Mouse (Mus musculus) heart, adult 18-20 months (tissue): ENCODE measurements around the gene Naif1. TPM values are rescaled to one million over a fixed set of nuclear protein-coding genes. Genes with fewer than 3 reads are reported as not detected.

Experiments
- DNase-seq, 2 experiments: peaks; one replicate each; pipeline ENCODE4 v3.0.0; 2021 to 2022; ENCODE audit warnings: mixed read lengths in 1 of 2
- long read RNA-seq, 2 experiments: library from polyadenylated mRNA; stranded (forward); transcript quantifications; one replicate each; pipeline ENCODE4 v2.0.0; 2021
- total RNA-seq, 2 experiments: library from RNA; stranded (reverse); gene quantifications; 2 replicates each; pipeline ENCODE4 v1.2.3; 2021

Gene Naif1
- total RNA-seq = 1 to 10 TPM; 3.0 to 3.1 TPM
- long read RNA-seq, experiment 1, full-length matches to known transcripts = 2 of 4 reads
- long read RNA-seq, experiment 1, partial matches to known transcripts = 0 of 4 reads
- long read RNA-seq, experiment 1, other reads (novel, unspliced or antisense) = 2 of 4 reads
- long read RNA-seq, experiment 2, full-length matches to known transcripts = 2 of 3 reads
- long read RNA-seq, experiment 2, partial matches to known transcripts = 0 of 3 reads
- long read RNA-seq, experiment 2, other reads (novel, unspliced or antisense) = 1 of 3 reads

DNA sequence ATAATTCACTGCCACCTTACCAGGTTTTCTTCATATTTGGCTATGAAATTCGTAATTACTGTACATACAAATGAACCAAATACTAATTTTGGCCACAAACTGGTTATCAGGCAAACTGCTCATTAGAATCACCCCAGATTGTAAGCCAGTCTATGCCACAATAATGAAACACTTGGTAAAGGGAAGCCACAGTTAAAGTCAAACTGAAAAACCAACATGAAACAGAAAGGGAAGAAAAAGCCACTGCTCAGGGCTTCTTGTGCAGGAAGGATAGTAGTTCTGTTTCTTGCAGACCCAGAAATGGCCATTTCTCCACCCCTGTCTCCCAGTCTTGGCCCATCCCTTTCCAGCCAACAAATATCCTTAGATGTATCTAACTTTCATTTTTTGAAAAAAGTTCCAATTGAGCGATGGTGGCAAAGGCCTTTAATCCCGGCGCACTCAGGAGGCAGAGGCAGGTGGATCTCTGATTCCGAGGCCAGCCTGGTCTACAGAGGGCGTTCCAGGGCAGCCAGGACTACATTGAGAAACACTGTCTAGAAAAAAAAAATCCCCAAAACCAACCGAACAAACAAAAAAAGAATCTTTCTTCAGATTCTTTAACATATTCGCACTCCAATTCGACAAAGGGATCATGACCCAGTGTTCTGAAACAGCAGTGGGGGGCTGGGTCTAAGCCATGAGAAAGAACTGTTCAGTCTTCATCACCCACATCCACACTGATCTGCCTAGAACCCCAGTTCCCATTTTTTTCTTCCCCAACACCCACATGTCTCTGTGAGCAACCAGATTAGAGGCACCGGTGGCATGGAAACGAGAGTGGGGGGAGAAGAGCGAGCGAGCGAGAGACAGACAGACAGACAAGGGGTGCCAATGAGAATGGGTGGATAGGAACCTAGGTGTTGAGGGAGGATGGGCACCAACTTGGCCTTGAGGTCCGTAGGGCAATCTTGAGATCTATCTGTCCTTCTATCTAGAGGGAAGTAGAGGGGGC, at the start of gene Naif1:
TSS of gene Naif1 (plus strand) at position 697 of the 994 bp plus-strand sequence.
- no peak for DNase-seq

- DNase-seq = peak; percentile 91 to 98
Observed at GRCm38 (mm10) chr2:32404663-32405062, 45.6 kb upstream of the Naif1 start.

GRCm38 (mm10) chr2:32407144-32407824, 43.0 kb upstream of the Naif1 start:
- no peak for DNase-seq

GRCm38 (mm10) chr2:32408429-32409424, 41.5 kb upstream of the Naif1 start:
- no peak for DNase-seq

DNA sequence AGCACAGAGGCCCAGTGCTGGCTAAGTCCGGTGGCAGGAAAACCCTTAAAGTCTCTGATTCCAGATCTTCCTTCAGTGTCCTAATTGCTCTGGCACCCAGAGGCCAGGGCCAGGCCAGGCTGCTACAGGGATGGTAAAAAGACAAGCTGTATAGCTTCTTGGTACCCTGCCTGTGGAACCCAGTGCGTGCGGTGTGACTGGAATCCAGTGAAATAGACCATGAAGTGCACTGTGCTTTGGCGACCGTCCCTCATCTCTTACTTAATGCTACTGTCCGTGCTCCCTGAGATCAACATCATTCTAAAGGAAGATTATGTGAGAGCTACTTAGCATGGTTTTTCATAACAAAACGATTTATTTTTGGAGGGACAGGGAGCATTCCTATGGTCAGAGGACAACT, 38.9 kb upstream of the Naif1 start:
- DNase-seq = no peak

DNA sequence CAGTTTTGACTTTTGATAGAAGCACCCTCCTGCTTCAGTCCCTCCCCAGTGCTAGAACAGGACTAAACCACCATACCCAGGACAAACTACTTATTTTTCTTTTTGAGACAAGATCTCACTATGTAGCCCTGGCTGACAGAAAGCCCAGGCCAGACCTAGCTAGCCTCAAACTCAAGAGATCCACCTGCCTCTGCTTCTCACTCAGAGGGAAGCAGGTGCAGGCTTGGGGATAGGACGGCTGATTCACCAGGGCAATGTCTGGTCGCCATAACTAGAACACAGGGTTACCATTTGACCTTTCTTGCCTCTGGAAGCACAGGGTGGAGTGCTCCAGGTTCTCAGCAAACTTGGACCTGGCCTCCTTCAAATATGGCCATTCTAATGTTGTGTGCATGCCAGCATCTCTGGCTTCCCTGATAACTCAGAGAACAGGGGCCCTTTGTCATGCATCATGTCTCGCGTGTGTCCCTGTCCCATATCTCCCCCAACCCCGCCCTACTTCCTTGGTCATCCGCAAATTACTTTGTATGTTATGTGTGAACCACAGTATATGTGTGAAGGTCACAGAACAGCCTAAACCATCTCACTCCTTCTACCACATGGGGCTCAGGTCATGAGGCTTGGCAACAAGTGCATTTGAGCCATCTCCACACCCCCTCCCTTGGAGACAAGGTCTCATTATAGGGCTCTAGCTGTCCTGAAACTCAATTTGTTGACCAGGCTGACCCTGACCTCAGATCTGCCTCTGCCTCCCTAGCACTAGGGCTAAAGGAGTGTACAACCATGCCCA, 37.3 kb upstream of the Naif1 start:
- DNase-seq = no peak

GRCm38 (mm10) chr2:32413936-32414335, 36.3 kb upstream of the Naif1 start:
- DNase-seq = no peak

- no peak for DNase-seq
Observed at GRCm38 (mm10) chr2:32415801-32416200, 34.5 kb upstream of the Naif1 start.

DNA sequence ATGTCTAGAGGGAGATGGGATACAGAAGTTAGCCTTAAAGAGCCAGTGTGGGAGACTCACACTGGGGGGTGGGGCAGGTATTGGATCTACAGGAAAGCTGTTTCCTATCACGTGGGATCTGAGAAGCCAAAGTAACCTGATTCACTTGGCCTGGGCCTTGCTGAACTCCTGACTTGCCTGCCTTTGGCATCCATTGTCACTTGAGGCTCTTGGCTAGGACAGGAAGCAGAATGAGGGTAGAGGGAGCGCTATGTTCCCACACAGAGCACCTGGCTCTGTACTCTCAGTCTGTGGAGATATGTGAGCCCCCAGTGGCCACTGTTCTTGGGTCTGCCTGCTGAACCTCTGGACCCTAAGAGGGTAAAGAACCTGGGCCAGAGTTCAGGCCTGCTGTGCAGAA, 33.7 kb upstream of the Naif1 start:
- DNase-seq = no peak

DNA sequence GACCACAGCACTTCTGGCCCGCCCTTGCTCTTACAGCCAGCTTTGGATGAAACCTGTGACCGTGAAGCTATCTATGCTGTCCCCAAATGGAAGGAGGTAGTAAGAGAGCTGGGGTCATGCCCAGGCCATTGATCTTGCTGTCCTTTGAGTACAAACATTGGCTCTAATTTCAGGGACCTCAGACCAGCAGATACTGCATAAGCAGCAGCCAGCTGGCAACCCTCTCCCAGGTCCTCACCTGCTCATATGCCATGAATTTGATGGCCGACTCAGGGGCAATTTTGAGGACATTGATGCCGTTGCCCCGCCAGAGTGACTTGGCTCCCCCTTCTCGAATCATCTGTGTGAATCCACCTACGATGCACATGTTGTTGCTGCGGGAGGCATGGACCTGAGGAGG, 32.8 kb upstream of the Naif1 start:
- DNase-seq = no peak

DNA sequence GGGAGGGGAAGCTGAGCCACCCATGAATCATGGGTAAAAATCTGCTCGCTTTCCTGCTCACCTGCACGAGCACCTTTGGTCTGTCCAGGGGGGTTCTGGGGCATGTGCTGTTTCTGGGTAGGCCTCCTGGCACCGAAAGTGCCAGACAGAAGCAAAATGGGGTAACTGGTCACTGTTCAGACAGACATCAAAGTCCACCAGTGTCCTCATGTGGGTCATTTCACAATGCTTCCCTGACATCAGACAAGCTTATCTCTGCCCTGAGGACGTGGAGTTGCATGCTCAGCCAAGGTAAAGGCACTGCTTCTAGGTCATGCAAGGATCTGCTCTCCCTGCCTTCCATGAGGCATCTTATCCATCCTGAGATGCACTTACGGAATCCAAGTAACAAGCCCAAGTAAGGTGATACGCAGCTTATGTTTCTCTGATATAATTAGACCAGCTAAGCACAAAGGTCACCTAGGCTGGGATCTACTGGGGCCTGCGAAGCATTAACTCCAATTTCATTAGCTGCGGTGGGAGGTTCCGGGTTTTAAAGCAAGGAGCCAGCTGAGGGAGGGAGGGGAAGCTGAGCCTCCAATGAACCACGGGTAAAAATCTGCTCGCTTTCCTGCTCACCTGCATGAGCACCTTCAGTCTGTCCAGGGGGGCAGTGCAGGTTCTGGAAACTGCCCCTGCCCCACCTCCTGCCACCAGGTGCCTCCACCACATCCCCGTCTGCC, 31.7 kb upstream of the Naif1 start:
- DNase-seq = no peak

GRCm38 (mm10) chr2:32419359-32419758, 30.9 kb upstream of the Naif1 start:
- DNase-seq = peak; percentile 86 to 89

- DNase-seq = no peak
Observed at GRCm38 (mm10) chr2:32420066-32420608, 30.1 kb upstream of the Naif1 start.

- DNase-seq = peak in 1 of 2 experiments; percentile 55
Observed at GRCm38 (mm10) chr2:32420647-32421046, 29.6 kb upstream of the Naif1 start.

- peak in 1 of 2 experiments; percentile 43 for DNase-seq
Observed at GRCm38 (mm10) chr2:32421851-32422251, 28.4 kb upstream of the Naif1 start.

GRCm38 (mm10) chr2:32423481-32424331, 26.6 kb upstream of the Naif1 start:
- DNase-seq = peak; percentile 83 to 91

GRCm38 (mm10) chr2:32424796-32425195, 25.5 kb upstream of the Naif1 start:
- DNase-seq = no peak

- no peak for DNase-seq
Observed at GRCm38 (mm10) chr2:32425568-32425967, 24.7 kb upstream of the Naif1 start.
